Mouse (Mus musculus) B cell, adult 2 months (primary cell): ENCODE measurements around the gene Atg2a.

Source experiments
- DNase-seq, 2 experiments: peaks; one replicate each; pipeline ENCODE4 v3.0.0; 2022

Gene Atg2a

GRCm38 (mm10) chr19:6241274-6242107, at the start of gene Atg2a:
Gene Atg2a (plus strand): TSS chr19:6241668.
- peak; percentile 99 for DNase-seq

- no peak for DNase-seq
Observed at GRCm38 (mm10) chr19:6204265-6204664, 37.2 kb upstream of the Atg2a start.

- DNase-seq = no peak
Observed at GRCm38 (mm10) chr19:6206716-6207115, 34.8 kb upstream of the Atg2a start.

- no peak for DNase-seq
Observed at GRCm38 (mm10) chr19:6216046-6216705, 25.3 kb upstream of the Atg2a start.

GRCm38 (mm10) chr19:6218606-6219005, 22.9 kb upstream of the Atg2a start:
- DNase-seq = no peak

- DNase-seq = no peak
Observed at GRCm38 (mm10) chr19:6226135-6226534, 15.3 kb upstream of the Atg2a start, which contains the start of gene Gpha2. Gene Gpha2 (plus strand): TSS chr19:6226380.

GRCm38 (mm10) chr19:6226763-6227162, 14.7 kb upstream of the Atg2a start:
- no peak for DNase-seq

GRCm38 (mm10) chr19:6227864-6228263, 13.6 kb upstream of the Atg2a start:
- no peak for DNase-seq

- no peak for DNase-seq
Observed at GRCm38 (mm10) chr19:6230411-6230810, 11.1 kb upstream of the Atg2a start.

- DNase-seq = no peak
Observed at GRCm38 (mm10) chr19:6231036-6231435, 10.4 kb upstream of the Atg2a start.

GRCm38 (mm10) chr19:6233647-6234046, 7.8 kb upstream of the Atg2a start:
- no peak for DNase-seq

- DNase-seq = no peak
Observed at GRCm38 (mm10) chr19:6234337-6235083, 7.0 kb upstream of the Atg2a start.

- peak; percentile 96 to 97 for DNase-seq
Observed at GRCm38 (mm10) chr19:6235084-6236052, 6.1 kb upstream of the Atg2a start, which contains the start of gene Ppp2r5b. Gene Ppp2r5b (minus strand): TSS chr19:6235872.

GRCm38 (mm10) chr19:6236053-6236441, 5.4 kb upstream of the Atg2a start:
- DNase-seq = peak; percentile 79 to 83

GRCm38 (mm10) chr19:6236842-6237241, 4.6 kb upstream of the Atg2a start:
- no peak for DNase-seq

- no peak for DNase-seq
Observed at GRCm38 (mm10) chr19:6238740-6239139, 2.7 kb upstream of the Atg2a start.

GRCm38 (mm10) chr19:6240136-6240535, 1.3 kb upstream of the Atg2a start:
- no peak for DNase-seq

- DNase-seq = no peak
Observed at GRCm38 (mm10) chr19:6240725-6241124, 743 bp upstream of the Atg2a start.

- DNase-seq = peak; percentile 84 to 88
Observed at GRCm38 (mm10) chr19:6242281-6242680, 813 bp downstream of the Atg2a start.

GRCm38 (mm10) chr19:6243226-6243625, 1.8 kb downstream of the Atg2a start:
- no peak for DNase-seq

- no peak for DNase-seq
Observed at GRCm38 (mm10) chr19:6245806-6246205, 4.3 kb downstream of the Atg2a start.
